Mouse (Mus musculus) adrenal gland, adult 2 months (tissue): ENCODE measurements around the gene Hid1. TPM values are rescaled to one million over a fixed set of nuclear protein-coding genes. Genes with fewer than 3 reads are reported as not detected.

ENCODE experiments used
- DNase-seq: peaks from one replicate; pipeline ENCODE4 v3.0.0; 2021
- polyA plus RNA-seq: library from polyadenylated mRNA; depleted of rRNA; stranded (reverse); fragments of >200 nt; gene quantifications from 2 replicates; pipeline ENCODE4 v1.2.3, GENCODE M21; 2012; rRNA removed
- total RNA-seq, 2 experiments: library from RNA; stranded (reverse); gene quantifications; 2 replicates each; pipeline ENCODE4 v1.2.3; 2021

The Hid1 gene
- total and polyA plus RNA-seq, 3 experiments: 23.8 to 27.3 (median 25.0) TPM

DNA sequence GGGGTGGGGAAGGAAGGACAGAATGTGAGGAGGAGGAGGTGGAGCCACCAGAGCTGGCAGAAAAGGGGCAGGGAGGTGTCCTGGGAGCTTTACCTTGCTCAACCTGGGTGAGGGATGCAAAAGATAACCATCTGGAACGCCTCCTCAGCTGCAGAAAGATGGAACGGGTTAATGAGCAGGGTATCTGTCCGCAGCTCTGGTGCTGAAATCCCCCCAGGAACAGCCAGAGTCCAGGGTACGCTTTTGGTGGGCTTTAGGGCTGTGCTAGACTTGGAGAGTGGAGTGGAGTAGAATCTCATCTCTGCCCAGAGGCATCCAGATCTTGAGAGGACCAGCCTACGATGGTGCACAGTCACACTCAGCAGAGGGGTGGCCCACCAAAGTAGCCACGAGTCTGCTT, 31.4 kb downstream of the Hid1 start:
- DNase-seq: no peak

DNA sequence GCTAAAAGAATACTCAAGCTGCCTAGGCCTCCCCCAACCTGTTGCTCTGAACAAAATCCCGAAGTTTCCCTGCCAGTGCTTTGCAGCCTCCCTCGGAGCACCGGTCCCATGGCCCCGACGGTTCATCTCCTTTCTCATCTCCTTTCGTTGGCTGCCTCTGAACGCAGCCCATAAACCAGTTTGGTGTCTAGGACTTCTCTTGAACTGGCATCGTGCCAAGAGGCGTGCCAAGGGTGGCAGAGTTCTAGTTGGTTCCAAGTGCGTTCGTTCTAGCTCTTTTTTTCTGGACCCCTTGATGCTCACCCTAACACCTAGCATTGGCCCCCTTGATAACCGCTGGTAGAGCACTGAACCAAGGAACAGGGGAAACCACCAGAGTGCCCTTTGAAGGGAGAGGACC, 32.3 kb downstream of the Hid1 start:
- DNase-seq: no peak

DNA sequence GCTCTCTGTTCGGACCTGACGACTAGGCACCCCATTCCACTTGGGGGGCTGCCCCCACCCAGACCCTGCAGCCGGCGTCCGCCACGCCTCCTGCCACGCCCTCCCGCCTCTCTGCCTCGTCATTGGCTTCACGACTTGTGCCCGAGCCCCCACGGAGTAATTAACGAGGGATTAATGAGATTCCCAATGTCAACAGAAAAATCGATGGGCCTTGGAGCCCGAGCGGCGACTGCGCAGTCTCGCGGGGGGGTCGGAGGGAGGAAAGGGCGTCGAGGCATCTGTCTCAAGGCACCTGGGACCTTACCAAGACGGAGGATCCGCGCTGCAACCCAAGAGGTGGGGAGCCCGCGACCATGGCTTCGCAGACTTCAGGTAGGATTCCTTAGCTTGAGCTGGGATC, 33.0 kb downstream of the Hid1 start, which contains the start of gene Otop3:
Otop3 (plus strand) TSS at position 201 of the 400 bp plus-strand sequence.
- no peak for DNase-seq

DNA sequence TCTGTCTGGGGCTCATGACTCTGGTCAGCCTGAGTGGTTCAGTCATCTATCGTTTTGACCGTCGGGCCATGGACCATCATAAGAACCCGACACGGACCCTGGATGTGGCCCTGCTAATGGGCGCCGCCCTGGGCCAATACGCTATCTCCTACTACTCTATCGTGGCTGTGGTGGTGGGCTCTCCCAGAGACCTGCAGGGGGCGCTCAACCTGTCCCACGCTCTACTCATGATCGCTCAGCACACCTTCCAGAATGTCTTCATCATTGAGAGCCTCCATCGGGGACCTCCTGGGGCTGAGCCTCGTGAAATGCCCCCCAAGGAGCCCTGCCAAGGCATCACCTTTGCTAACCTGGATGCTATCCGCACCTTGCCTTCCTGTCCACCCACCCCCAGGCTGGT, 38.2 kb downstream of the Hid1 start:
- no peak for DNase-seq

DNA sequence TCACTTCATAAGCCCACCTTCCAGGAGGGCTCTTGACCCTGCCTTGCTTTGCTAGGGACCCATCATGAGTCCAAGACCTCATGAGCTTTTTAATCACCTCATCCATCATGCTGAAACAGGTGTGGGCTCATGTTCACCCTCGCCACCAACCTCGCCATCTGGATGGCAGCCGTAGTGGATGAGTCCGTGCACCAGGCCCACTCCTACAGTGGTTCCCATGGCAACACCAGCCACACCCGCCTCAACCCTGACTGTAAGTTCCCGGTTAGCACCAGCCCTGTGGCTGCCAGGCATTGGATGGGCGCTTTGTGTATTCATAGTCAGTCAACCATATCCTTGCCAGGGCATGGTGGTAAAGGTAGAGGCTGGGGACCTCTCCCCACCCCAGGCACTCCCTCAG, 40.8 kb downstream of the Hid1 start:
- no peak for DNase-seq

DNA sequence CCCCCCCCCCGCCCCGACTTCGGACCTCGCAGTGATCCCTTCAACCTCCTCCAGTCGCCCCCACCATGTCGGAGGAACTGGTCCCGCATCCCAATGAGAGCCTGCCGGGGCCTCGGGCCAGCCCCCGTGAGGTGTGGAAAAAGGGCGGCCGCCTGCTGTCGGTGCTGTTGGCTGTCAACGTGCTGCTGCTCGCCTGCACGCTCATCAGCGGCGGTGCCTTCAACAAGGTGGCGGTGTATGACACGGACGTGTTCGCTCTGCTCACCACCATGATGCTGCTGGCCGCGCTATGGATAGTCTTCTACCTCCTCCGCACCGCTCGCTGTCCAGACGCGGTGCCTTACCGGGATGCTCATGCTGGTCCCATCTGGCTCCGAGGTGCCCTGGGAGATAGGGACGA, 44.2 kb downstream of the Hid1 start:
- no peak for DNase-seq

DNA sequence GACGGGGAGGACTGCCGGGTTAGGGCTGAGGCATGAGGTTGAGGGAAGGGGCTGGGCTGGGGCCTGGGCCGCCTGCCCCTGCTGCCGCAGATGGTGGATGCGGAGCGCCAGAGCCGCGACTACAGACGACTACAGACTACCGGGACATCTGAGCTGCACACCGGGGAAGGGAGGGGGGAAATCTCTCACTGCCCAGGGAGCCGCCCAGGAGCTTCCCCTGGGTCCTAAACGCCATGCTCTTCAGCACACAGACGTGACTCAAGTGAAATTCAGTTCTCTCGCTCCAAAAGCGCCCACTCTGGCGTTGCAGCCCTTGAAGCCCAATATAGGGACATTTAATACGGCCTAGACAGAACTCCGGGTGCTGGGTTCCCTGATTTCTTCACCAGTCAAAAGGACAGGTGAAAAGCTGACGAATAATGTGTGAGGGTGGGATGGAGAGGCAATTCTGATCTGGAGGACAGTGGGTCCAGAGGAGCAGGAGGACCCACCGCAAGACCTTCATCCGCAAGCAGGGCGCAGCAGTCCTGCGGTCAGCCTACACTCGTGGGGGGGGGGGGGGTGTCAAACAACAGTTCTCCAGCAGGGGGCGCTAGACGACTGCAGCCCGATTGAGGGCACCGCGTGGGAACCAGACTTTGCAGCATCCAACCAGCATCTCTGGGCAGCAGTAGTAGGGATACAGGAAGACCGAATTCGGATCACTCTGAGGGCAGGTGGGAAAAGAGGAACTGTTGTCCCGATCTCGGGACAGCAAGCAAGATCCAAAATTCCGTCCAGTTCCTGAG, 45.5 kb downstream of the Hid1 start, which contains the start of gene Ush1g:
Ush1g (minus strand) TSS at position 136 of the 788 bp plus-strand sequence.
- peak; percentile 63 for DNase-seq

DNA sequence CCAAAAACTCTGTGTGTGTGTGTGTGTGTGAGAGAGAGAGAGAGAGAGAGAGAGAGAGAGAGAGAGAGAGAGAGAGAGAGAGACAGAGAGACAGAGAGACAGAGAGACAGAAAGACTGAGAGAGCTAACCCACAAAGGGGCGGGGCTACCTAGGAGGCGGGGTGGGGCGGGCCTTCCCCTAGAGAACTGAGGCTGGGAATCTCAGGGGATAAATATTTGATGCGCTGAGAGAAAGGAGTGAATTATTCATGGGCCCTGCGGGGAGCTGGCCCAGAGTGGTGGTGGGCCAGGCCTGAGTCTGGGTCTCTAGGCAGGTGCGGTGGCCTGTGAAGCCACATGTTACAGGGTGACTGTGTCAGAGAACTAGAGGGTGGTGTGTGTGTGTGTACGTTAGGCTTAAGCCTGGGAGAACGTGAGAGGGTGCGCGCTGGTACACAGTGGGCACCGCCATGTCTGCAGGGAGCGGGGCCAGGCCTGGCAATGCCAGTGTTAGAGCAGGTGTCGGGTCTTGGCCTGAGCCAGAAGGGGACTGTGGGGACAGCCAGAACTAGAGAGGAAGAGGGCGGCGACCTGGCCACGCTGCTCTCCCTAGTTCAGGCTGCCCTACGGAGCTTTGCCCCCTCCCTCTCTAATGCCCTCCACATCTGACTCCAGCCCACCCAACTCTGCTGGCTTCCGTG, 47.7 kb downstream of the Hid1 start:
- DNase-seq: no peak

DNA sequence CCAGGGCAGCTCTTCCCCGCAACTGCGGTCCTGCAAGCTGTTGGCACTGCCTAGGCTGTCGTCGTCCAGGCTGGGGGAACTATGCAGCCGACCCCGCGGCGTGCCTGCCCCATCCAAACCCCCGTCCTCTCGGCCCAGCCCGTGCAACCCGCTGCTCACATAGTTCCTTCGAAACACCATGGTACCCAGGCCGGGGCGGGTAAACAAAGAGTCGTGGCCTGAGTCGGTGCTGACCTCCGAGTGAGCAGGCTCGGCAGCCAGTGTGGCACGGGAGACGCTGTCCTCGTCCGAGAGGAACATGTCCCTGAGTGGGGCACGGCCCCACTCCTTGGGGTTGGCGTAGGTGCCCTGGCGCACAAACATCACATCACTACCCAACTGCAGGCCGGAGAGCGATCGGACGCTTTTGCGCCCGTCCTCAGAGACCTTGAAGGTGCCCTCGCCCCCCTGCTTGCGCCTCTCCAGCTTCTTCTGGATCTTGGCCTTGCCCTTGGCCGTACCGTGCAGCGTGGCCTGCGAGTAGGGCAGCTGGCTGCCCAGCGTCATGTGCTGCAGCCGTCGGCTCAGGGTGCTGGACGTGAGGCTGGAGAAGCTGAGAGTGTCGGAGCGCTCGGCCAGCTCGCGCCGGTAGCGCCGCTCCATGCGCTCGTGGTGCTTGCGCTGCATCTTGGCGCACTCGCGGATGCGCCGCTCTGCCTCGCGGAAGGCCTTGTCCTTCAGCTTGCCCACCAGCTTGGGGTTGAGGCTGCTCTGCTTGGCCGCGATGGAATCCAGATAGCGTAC, 49.1 kb downstream of the Hid1 start:
- peak; percentile 32 for DNase-seq

DNA sequence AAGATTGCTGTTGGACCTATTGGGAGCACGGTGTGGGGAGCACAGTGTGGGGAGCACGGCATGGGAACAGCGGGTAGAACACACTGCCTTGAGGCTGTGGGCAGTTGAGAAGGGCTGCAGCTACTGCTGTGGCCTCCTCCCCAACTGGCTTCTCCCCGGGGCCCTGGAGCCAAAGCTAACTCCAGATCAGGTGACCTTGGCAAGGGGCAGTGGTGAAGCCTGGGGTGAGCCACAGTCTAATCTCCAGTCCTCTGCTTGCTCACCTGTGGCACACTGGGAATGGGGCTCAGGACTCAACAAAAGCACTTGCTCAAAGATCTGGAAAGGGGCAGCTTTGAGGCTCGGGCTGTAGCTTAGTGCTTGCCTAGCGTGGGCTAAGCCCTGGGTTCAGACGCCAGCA, 50.4 kb downstream of the Hid1 start:
- peak; percentile 12 for DNase-seq

DNA sequence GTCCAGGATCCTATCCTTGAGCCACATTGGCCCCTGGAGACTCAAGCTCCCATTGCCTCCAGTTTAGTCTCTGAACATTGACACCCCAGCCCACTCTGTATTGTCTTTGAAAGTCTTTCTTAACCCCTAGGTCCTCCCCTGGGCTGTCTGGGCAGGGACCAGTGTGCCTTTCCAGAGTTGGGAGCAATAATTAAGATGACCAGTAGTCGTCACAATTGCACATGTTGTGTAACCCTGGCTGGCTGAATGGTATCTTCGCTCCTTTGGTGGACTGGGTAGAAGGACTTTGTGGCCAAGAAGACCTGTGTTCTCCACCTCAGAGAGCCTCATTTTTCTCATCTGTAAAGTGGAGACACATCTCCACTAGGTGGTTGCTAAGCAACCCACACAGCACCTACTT, 53.3 kb downstream of the Hid1 start:
- peak; percentile 34 for DNase-seq

DNA sequence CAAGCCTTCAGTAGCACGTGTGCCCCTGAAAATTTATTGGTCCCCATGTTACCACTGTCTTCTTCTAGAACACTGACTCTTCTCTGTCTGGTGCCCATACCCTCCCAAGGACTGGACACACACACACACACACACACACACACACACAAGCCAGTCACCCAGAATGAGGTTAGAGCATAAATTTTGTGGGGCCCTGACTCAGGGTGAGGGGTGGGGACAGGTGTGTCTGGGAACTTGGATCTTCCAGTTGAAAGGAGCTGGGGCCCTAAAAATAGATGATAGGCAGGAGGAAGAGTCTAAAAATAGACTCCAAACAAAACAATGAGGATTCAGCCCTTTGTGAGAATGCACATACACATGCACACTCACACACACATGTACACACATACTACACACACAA, 58.8 kb downstream of the Hid1 start:
- DNase-seq: no peak

DNA sequence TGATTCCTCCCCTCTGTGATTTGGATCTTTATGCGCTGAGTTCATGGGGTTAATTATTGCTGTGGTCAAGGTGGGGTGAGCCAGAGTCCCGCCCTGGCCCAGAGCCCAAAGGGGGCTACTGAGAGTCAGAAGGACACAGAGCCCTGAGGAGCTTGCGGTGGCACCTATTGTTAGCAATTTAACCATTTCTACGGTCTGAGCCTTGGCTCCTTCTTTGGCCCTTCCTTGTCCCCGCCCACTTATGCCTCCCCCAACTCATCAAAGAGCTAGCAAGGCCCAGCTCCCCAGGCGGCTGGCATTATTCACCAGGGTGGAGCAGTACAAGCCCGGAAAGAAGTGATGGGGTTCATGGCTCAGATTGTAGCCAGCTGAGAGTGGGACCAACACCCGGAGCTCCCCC, 60.7 kb downstream of the Hid1 start, which contains the start of gene Otop2:
Otop2 (plus strand) TSS at position 301 of the 400 bp plus-strand sequence.
- DNase-seq: no peak

DNA sequence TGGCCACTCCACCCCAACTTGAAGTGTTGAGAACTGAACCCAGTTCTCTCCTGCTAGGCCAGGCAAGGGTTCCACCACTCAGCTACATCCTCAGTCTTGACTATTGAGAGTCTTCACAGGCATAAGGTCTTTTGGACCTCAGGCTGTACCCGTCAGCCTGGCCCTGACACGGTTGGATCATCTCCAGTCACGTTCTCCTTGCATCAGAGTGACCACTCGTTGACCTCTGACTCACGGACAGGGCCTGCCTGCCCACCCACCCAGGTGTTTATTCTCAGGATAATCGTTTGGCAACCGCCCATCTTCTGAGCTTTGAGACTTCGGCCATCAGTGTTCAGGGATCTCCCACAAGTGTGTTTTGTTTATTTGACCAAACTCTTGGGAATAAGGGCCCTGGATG, 64.4 kb downstream of the Hid1 start:
- DNase-seq: peak; percentile 64

DNA sequence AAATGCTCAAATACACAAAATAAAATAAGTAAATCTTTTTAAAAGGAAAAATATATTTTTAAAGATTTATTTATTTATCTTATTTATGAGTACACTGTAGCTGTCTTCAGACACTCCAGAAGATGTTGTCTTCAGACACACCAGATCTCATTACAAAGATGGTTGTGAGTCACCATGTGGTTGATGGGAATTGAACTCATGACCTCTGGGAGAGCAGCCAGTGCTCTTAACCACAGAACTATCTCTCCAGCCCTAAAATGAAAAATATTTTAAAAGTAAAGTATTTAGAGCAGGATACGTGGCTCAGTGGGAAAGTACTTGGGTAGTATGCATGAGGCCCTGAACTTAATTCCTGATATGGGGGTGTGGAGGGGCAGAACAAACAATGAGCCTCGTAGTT, 66.2 kb downstream of the Hid1 start:
- DNase-seq: no peak

DNA sequence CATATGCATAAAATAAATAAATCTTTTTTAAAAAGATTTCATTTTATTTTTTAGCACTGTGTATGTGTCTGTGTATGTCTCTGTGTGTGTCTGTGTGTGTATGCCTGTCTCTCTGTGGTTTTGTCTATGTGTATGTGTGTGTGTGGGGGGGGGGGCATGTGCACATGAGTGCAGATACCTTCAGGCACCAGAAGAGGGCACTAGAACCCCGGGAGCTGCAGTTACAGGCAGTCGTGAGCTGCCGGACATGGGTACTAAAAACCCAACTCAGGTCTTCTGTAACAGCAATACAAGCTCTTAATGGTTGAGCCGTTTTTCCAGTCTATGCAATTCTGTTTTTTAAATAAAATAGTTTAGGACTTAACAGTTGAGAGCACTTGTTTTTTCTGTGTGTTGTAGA, 66.8 kb downstream of the Hid1 start:
- DNase-seq: no peak

DNA sequence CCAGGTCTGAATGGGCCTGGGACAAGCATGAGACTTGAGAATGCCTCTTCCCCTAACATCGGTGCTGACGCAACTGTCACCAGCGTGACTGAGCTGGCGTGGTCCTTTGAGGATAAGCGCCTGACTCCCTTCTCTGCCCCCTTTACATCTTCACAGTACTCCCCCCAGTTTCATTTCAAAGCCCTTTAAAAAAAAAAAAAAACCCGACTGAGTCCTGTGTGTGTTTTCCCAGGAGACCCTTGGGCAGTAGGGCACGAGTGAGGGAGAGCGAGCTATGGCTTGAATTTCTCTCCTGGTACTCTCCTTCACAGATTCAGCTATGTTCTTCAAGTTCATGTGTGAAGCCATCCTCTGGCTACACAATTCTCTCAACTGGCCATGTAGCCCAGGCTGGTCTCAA, 69.4 kb downstream of the Hid1 start:
- no peak for DNase-seq

Other genes with a start within 250 kb of the Hid1 start
- gene Cd300lf, start 233.8 kb downstream of the Hid1 start, total RNA-seq: under 1 TPM; 0.55 to 0.90 TPM
- 1.00 and 1.3 TPM in 2 replicates for gene Cd300lf, start 233.8 kb downstream of the Hid1 start, polyA plus RNA-seq
- gene Slc9a3r1, start 204.4 kb downstream of the Hid1 start, total RNA-seq: 10 to 100 TPM; 15.6 to 26.2 TPM
- gene Slc9a3r1, start 204.4 kb downstream of the Hid1 start, polyA plus RNA-seq: 14.8 and 15.0 TPM in 2 replicates
- gene Tmem104, start 180.3 kb downstream of the Hid1 start, total RNA-seq: 10 to 100 TPM; 23.7 to 27.9 TPM
- 26.5 and 34.7 TPM in 2 replicates for gene Tmem104, start 180.3 kb downstream of the Hid1 start, polyA plus RNA-seq
- 10 to 100 TPM; 20.0 to 29.2 TPM for gene Nat9, start 179.9 kb downstream of the Hid1 start, total RNA-seq
- gene Nat9, start 179.9 kb downstream of the Hid1 start, polyA plus RNA-seq: 12.0 and 16.2 TPM in 2 replicates
- 1 to 10 TPM; 2.3 to 9.4 TPM for gene Grin2c, start 100.5 kb downstream of the Hid1 start, total RNA-seq
- gene Grin2c, start 100.5 kb downstream of the Hid1 start, polyA plus RNA-seq: 13.8 and 25.5 TPM in 2 replicates
- 1,000 to 10,000 TPM; 1,196 to 1,476 TPM for gene Fdxr, start 90.7 kb downstream of the Hid1 start, total RNA-seq
- 2,178 and 2,420 TPM in 2 replicates for gene Fdxr, start 90.7 kb downstream of the Hid1 start, polyA plus RNA-seq
- gene Fads6, start 70.1 kb downstream of the Hid1 start, total RNA-seq: 10 to 100 TPM; 56.7 to 76.5 TPM
- 87.7 and 93.1 TPM in 2 replicates for gene Fads6, start 70.1 kb downstream of the Hid1 start, polyA plus RNA-seq
- not detected for gene Otop2, start 60.6 kb downstream of the Hid1 start, total RNA-seq
- 0.12 TPM in 1 of 2 replicates, not detected in the other for gene Otop2, start 60.6 kb downstream of the Hid1 start, polyA plus RNA-seq
- under 1 TPM; 0.49 to 0.69 TPM for gene Ush1g, start 45.7 kb downstream of the Hid1 start, total RNA-seq
- 0.50 and 0.52 TPM in 2 replicates for gene Ush1g, start 45.7 kb downstream of the Hid1 start, polyA plus RNA-seq
- not detected for gene Otop3, start 33.0 kb downstream of the Hid1 start, total RNA-seq
- 0.07 TPM in 1 of 2 replicates, not detected in the other for gene Otop3, start 33.0 kb downstream of the Hid1 start, polyA plus RNA-seq
- 100 to 1,000 TPM in 1 of 2 experiments, 10 to 100 TPM in 1; 67.8 to 169 TPM for gene Cdr2l, start 14.2 kb upstream of the Hid1 start, total RNA-seq
- 63.0 and 75.9 TPM in 2 replicates for gene Cdr2l, start 14.2 kb upstream of the Hid1 start, polyA plus RNA-seq
- gene Mrpl58, start 36.0 kb upstream of the Hid1 start, total RNA-seq: 100 to 1,000 TPM; 163 to 165 TPM
- 96.1 and 100 TPM in 2 replicates for gene Mrpl58, start 36.0 kb upstream of the Hid1 start, polyA plus RNA-seq
- gene Atp5h, start 52.2 kb upstream of the Hid1 start, total RNA-seq: 100 to 1,000 TPM; 734 to 761 TPM
- gene Atp5h, start 52.2 kb upstream of the Hid1 start, polyA plus RNA-seq: 14.2 and 14.9 TPM in 2 replicates
- 10 to 100 TPM; 52.1 to 72.0 TPM for gene Kctd2, start 52.4 kb upstream of the Hid1 start, total RNA-seq
- 62.9 and 80.0 TPM in 2 replicates for gene Kctd2, start 52.4 kb upstream of the Hid1 start, polyA plus RNA-seq
- gene Trim80, start 72.8 kb upstream of the Hid1 start, total RNA-seq: under 1 TPM; 0.14 to 0.52 TPM
- 0.55 and 0.59 TPM in 2 replicates for gene Trim80, start 72.8 kb upstream of the Hid1 start, polyA plus RNA-seq
- under 1 TPM in 1 of 2 experiments, not detected in 1; 0.26 TPM for gene Slc16a5, start 94.7 kb upstream of the Hid1 start, total RNA-seq
- 0.32 TPM in 1 of 2 replicates, not detected in the other for gene Slc16a5, start 94.7 kb upstream of the Hid1 start, polyA plus RNA-seq
- gene Armc7, start 107.9 kb upstream of the Hid1 start, total RNA-seq: 10 to 100 TPM in 1 of 2 experiments, 1 to 10 TPM in 1; 6.3 to 11.5 TPM
- gene Armc7, start 107.9 kb upstream of the Hid1 start, polyA plus RNA-seq: 17.1 and 17.8 TPM in 2 replicates
- gene Nt5c, start 124.1 kb upstream of the Hid1 start, total RNA-seq: 100 to 1,000 TPM; 124 to 154 TPM
- gene Nt5c, start 124.1 kb upstream of the Hid1 start, polyA plus RNA-seq: 68.4 and 73.4 TPM in 2 replicates
- gene Jpt1, start 146.6 kb upstream of the Hid1 start, total RNA-seq: 100 to 1,000 TPM in 1 of 2 experiments, 10 to 100 TPM in 1; 71.8 to 109 TPM
- gene Jpt1, start 146.6 kb upstream of the Hid1 start, polyA plus RNA-seq: 100 and 102 TPM in 2 replicates
- 100 to 1,000 TPM; 241 to 251 TPM for gene Sumo2, start 168.5 kb upstream of the Hid1 start, total RNA-seq
- gene Sumo2, start 168.5 kb upstream of the Hid1 start, polyA plus RNA-seq: 15.9 and 18.9 TPM in 2 replicates
- gene Nup85, start 196.7 kb upstream of the Hid1 start, total RNA-seq: 10 to 100 TPM; 32.5 to 46.0 TPM
- 24.7 and 28.9 TPM in 2 replicates for gene Nup85, start 196.7 kb upstream of the Hid1 start, polyA plus RNA-seq
- 100 to 1,000 TPM in 1 of 2 experiments, 10 to 100 TPM in 1; 99.9 to 121 TPM for gene Mrps7, start 236.2 kb upstream of the Hid1 start, total RNA-seq
- 31.8 and 33.5 TPM in 2 replicates for gene Mrps7, start 236.2 kb upstream of the Hid1 start, polyA plus RNA-seq
- 10 to 100 TPM; 21.8 to 38.7 TPM for gene Gga3, start 236.3 kb upstream of the Hid1 start, total RNA-seq
- 22.6 and 38.9 TPM in 2 replicates for gene Gga3, start 236.3 kb upstream of the Hid1 start, polyA plus RNA-seq
- 100 to 1,000 TPM in 1 of 2 experiments, 10 to 100 TPM in 1; 92.5 to 170 TPM for gene Mif4gd, start 245.2 kb upstream of the Hid1 start, total RNA-seq
- 182 and 243 TPM in 2 replicates for gene Mif4gd, start 245.2 kb upstream of the Hid1 start, polyA plus RNA-seq